Mouse (Mus musculus) kidney, adult 2 months (tissue): ENCODE data around the gene Cdk2.

ENCODE experiments used
- CTCF ChIP-seq: fragments of 200-500 bp; conservative IDR thresholded peaks from 2 replicates; pipeline ENCODE4 v1.5.1; 2011; ENCODE audit warnings: low read depth, mild to moderate bottlenecking, control low read depth, low read length, moderate library complexity, mixed read lengths; ENCODE audit not compliant: insufficient read depth, insufficient read length
- POLR2A ChIP-seq: fragments of 200-500 bp; IDR thresholded peaks from one replicate; pipeline ENCODE4 v1.6.1; 2011; ENCODE audit warnings: low read depth, low read length, control low read depth

GRCm38 (mm10) chr10:128653866-128654265 is 51.0 kb downstream of the Cdk2 start:
- TF ChIP-seq POLR2A: no peak
- no peak for TF ChIP-seq CTCF
